Mouse (Mus musculus) forebrain, embryonic 11.5 days (tissue): ENCODE measurements around the gene Utf1. TPM values are rescaled to one million over a fixed set of nuclear protein-coding genes. Genes with fewer than 3 reads are reported as not detected.

Source experiments
- ATAC-seq: fragments of 200-750 bp; cut with Nextera tagmentation; replicated peaks from 2 replicates; pipeline ENCODE4 v1.8.0; 2017; ENCODE audit warnings: moderate TSS enrichment; ENCODE audit not compliant: low FRiP score
- DNase-seq: peaks from one replicate; pipeline ENCODE4 v3.0.0-alpha.2; 2017; ENCODE audit warnings: low spot score
- H3K27ac ChIP-seq: fragments of 300-500 bp; sonication (generic); 2 replicates; pipeline ENCODE4 v1.5.1; 2014; ENCODE audit warnings: low read depth, low read length
- H3K27me3 ChIP-seq: fragments of 300-500 bp; sonication (generic); 2 replicates; pipeline ENCODE4 v1.6.1; 2014; ENCODE audit warnings: mild to moderate bottlenecking, low read length, mixed read lengths; ENCODE audit not compliant: control insufficient read depth, insufficient read depth
- H3K36me3 ChIP-seq: fragments of 300-500 bp; sonication (generic); 2 replicates; pipeline ENCODE4 v1.6.1; 2014; ENCODE audit warnings: mild to moderate bottlenecking, low read length, moderate library complexity, mixed read lengths; ENCODE audit not compliant: control insufficient read depth, insufficient read depth
- H3K4me1 ChIP-seq: fragments of 300-500 bp; sonication (generic); replicated peaks from 2 replicates; pipeline ENCODE4 v1.6.1; 2014; ENCODE audit warnings: low read length, mixed read lengths; ENCODE audit not compliant: control insufficient read depth, insufficient read depth
- H3K4me2 ChIP-seq: fragments of 300-500 bp; sonication (generic); 2 replicates; pipeline ENCODE4 v1.6.1; 2014; ENCODE audit warnings: low read depth, mild to moderate bottlenecking, low read length, moderate library complexity, mixed read lengths; ENCODE audit not compliant: severe bottlenecking
- H3K4me3 ChIP-seq: fragments of 300-500 bp; sonication (generic); 2 replicates; pipeline ENCODE4 v1.5.1; 2014; ENCODE audit warnings: low read depth, low read length
- H3K9ac ChIP-seq: fragments of 300-500 bp; sonication (generic); 2 replicates; pipeline ENCODE4 v1.6.1; 2014; ENCODE audit warnings: low read length
- H3K9me3 ChIP-seq: fragments of 300-500 bp; sonication (generic); 2 replicates; pipeline ENCODE4 v1.6.1; 2016; ENCODE audit warnings: low read length, mixed read lengths; ENCODE audit not compliant: control insufficient read depth
- WGBS: fragments of 180-500 bp; shearing (Covaris S2); extraction: QIAGEN DNeasy Blood & Tissue Kit; methylation state at CpG from one replicate; pipeline ENCODE4 v1.1.7; 2014; 5-methylcytosine and 5-hydroxymethylcytosine counted together
- polyA plus RNA-seq: library from polyadenylated mRNA; unstranded; fragments of >200 nt; fragmentation: Nextera tagmentation; extraction: Ambion mirVana; gene quantifications from 2 replicates; pipeline ENCODE4 v1.2.1, GENCODE M21; 2014

The Utf1 gene
- polyA plus RNA-seq, 1 experiment from 2014 or later: not detected

- no peak overlapping the region for H3K9ac ChIP-seq
- DNase-seq (no peak), ATAC-seq (no peak)
- peaks cover 11% of the 10 kb centered on the region for H3K4me1 ChIP-seq
- no peak overlapping the region for H3K27ac ChIP-seq
- no peaks in the 10 kb centered on the region for H3K36me3 ChIP-seq
- whole genome bisulfite sequencing: 17% methylated on average over 5 of the region's 5 CpGs
- peaks cover 70% of the 10 kb centered on the region for H3K27me3 ChIP-seq
- no peaks in the 10 kb centered on the region for H3K9me3 ChIP-seq
- H3K4me3 ChIP-seq: no peak overlapping the region
- no peak overlapping the region for H3K4me2 ChIP-seq
These were observed 1.9 kb downstream of the Utf1 start for GRCm38 (mm10) chr7:139945516-139945915.

- H3K27ac ChIP-seq: no peak overlapping the region
These were observed 2.4 kb downstream of the Utf1 start for GRCm38 (mm10) chr7:139946032-139946431.

GRCm38 (mm10) chr7:139949893-139950282 lies 6.3 kb downstream of the Utf1 start:
- DNase-seq: peak; percentile 73
- peak overlapping the region; percentile 37; the same call in 1 of the 2 replicates for H3K9ac ChIP-seq

More at GRCm38 (mm10) chr7:139946032-139946431, 2.4 kb downstream of the Utf1 start:
- Histone ChIP-seq H3K9me3 (no peaks in the 10 kb centered on the region), H3K36me3 (no peaks in the 10 kb centered on the region), H3K4me3 (no peak overlapping the region), H3K27me3 (peaks cover 73% of the 10 kb centered on the region), H3K4me1 (peaks cover 15% of the 10 kb centered on the region), H3K9ac (no peak overlapping the region), H3K4me2 (no peak overlapping the region)
- 13% methylated on average over 5 of the region's 5 CpGs for WGBS
- DNase-seq (no peak), ATAC-seq (no peak)

GRCm38 (mm10) chr7:139950283-139950971 lies 6.8 kb downstream of the Utf1 start:
- DNase-seq (peak; percentile 72), ATAC-seq (peak; percentile 70)
- H3K4me1 ChIP-seq: peaks cover 13% of the 10 kb centered on the region; the same call in 1 of the 2 replicates
- H3K36me3 ChIP-seq: no peaks in the 10 kb centered on the region
- WGBS: under 1% methylated on average over 33 of the region's 33 CpGs
- no peaks in the 10 kb centered on the region for H3K9me3 ChIP-seq
- peak overlapping the region; percentile 73 for H3K4me2 ChIP-seq
- H3K9ac ChIP-seq: peak overlapping the region; percentile 37; the same call in 1 of the 2 replicates
- peak overlapping the region; percentile 35 for H3K4me3 ChIP-seq
- peaks cover 41% of the 10 kb centered on the region for H3K27me3 ChIP-seq
- H3K27ac ChIP-seq: no peak overlapping the region

More at GRCm38 (mm10) chr7:139949893-139950282, 6.3 kb downstream of the Utf1 start:
- Histone ChIP-seq H3K4me1 (peaks cover 13% of the 10 kb centered on the region; the same call in 1 of the 2 replicates), H3K9me3 (no peaks in the 10 kb centered on the region), H3K4me3 (peak overlapping the region; percentile 35), H3K4me2 (peak overlapping the region; percentile 73), H3K27ac (no peak overlapping the region), H3K27me3 (peaks cover 46% of the 10 kb centered on the region), H3K36me3 (no peaks in the 10 kb centered on the region)
- peak; percentile 69 for ATAC-seq
- WGBS: under 1% methylated on average over 15 of the region's 15 CpGs

- ATAC-seq (no peak), DNase-seq (no peak)
- WGBS: 7% methylated on average over 16 of the region's 16 CpGs
- peaks cover 13% of the 10 kb centered on the region; the same call in 1 of the 2 replicates for H3K4me1 ChIP-seq
- H3K4me2 ChIP-seq: peak overlapping the region; percentile 73
- H3K27me3 ChIP-seq: peaks cover 35% of the 10 kb centered on the region
- no peaks in the 10 kb centered on the region for H3K9me3 ChIP-seq
- no peak overlapping the region for H3K9ac ChIP-seq
- no peak overlapping the region for H3K27ac ChIP-seq
- peak overlapping the region; percentile 35 for H3K4me3 ChIP-seq
- no peaks in the 10 kb centered on the region for H3K36me3 ChIP-seq
These were observed 7.5 kb downstream of the Utf1 start for GRCm38 (mm10) chr7:139951079-139951478.

GRCm38 (mm10) chr7:139951991-139952633 lies 8.5 kb downstream of the Utf1 start:
- DNase-seq (no peak), ATAC-seq (no peak)
- Histone ChIP-seq H3K4me2 (no peak overlapping the region), H3K4me1 (peaks cover 13% of the 10 kb centered on the region; the same call in 1 of the 2 replicates), H3K27ac (no peak overlapping the region), H3K9ac (no peak overlapping the region), H3K36me3 (no peaks in the 10 kb centered on the region), H3K4me3 (no peak overlapping the region), H3K27me3 (peaks cover 26% of the 10 kb centered on the region), H3K9me3 (no peaks in the 10 kb centered on the region)
- 53% methylated on average over 6 of the region's 6 CpGs for WGBS

- H3K4me1 ChIP-seq: peaks cover 7% of the 10 kb centered on the region; the same call in 1 of the 2 replicates
- peaks cover 6% of the 10 kb centered on the region for H3K27me3 ChIP-seq
- no peak overlapping the region for H3K4me3 ChIP-seq
- DNase-seq (no peak), ATAC-seq (no peak)
- no peaks in the 10 kb centered on the region for H3K9me3 ChIP-seq
- 78% methylated on average over 4 of the region's 4 CpGs for WGBS
- H3K9ac ChIP-seq: no peak overlapping the region
- no peak overlapping the region for H3K27ac ChIP-seq
- H3K36me3 ChIP-seq: no peaks in the 10 kb centered on the region
- H3K4me2 ChIP-seq: no peak overlapping the region
These were observed 11.9 kb downstream of the Utf1 start for GRCm38 (mm10) chr7:139955505-139955904.

GRCm38 (mm10) chr7:139956658-139957057 lies 13.1 kb downstream of the Utf1 start:
- H3K36me3 ChIP-seq: no peaks in the 10 kb centered on the region
- no peaks in the 10 kb centered on the region for H3K9me3 ChIP-seq
- WGBS: 83% methylated on average over 3 of the region's 3 CpGs
- no peak overlapping the region for H3K27ac ChIP-seq
- no peak overlapping the region for H3K4me2 ChIP-seq
- H3K4me3 ChIP-seq: no peak overlapping the region
- DNase-seq (no peak), ATAC-seq (no peak)
- peaks cover 2% of the 10 kb centered on the region; the same call in 1 of the 2 replicates for H3K27me3 ChIP-seq
- 0 out of 2 replicates have a peak, but pooled peaks cover 2% of the 10 kb centered on the region for H3K4me1 ChIP-seq
- no peak overlapping the region for H3K9ac ChIP-seq
